Mouse (Mus musculus) heart, postnatal 0 days (tissue): Measurements from ENCODE around the gene Tpgs1. TPM values are rescaled to one million over a fixed set of nuclear protein-coding genes. Genes with fewer than 3 reads are reported as not detected.
"Not testable (repeated sequence)": the region's sequence is repeated elsewhere in the genome, so short reads cannot be mapped to it uniquely, and the experiment has no call there.

Source experiments
- ATAC-seq: fragments of 200-750 bp; cut with Nextera tagmentation; 2 replicates; pipeline ENCODE4 v1.8.0; 2017; ENCODE audit warnings: low read depth, moderate number of reproducible peaks, moderate library complexity; ENCODE audit not compliant: insufficient read depth
- DNase-seq: peaks from one replicate; pipeline ENCODE4 v3.0.0-alpha.2; 2016; ENCODE audit warnings: low spot score
- H3K27ac ChIP-seq: fragments of 300-500 bp; sonication (generic); 2 replicates; pipeline ENCODE4 v1.5.1; 2014; ENCODE audit warnings: low read depth, mild to moderate bottlenecking
- H3K27me3 ChIP-seq: fragments of 300-500 bp; sonication (generic); 2 replicates; pipeline ENCODE4 v1.6.1; 2014; ENCODE audit warnings: low read length, mixed read lengths; ENCODE audit not compliant: control insufficient read depth, insufficient read depth
- H3K36me3 ChIP-seq: fragments of 300-500 bp; sonication (generic); replicated peaks from 2 replicates; pipeline ENCODE4 v1.6.1; 2014; ENCODE audit warnings: low read length, mixed read lengths; ENCODE audit not compliant: control insufficient read depth, insufficient read depth
- H3K4me1 ChIP-seq: fragments of 300-500 bp; sonication (generic); 2 replicates; pipeline ENCODE4 v1.6.1; 2014; ENCODE audit warnings: antibody characterized with exemption; ENCODE audit not compliant: control insufficient read depth, insufficient read depth
- H3K4me2 ChIP-seq: fragments of 300-500 bp; sonication (generic); 2 replicates; pipeline ENCODE4 v1.6.1; 2014; ENCODE audit warnings: low read depth, mild to moderate bottlenecking, low read length, moderate library complexity
- H3K4me3 ChIP-seq: fragments of 300-500 bp; sonication (generic); 2 replicates; pipeline ENCODE4 v1.5.1; 2014; ENCODE audit warnings: low read depth, low read length
- H3K9ac ChIP-seq: fragments of 300-500 bp; sonication (generic); replicated peaks from 2 replicates; pipeline ENCODE4 v1.6.1; 2014; ENCODE audit warnings: low read depth, low read length, mixed read lengths
- H3K9me3 ChIP-seq: fragments of 300-500 bp; sonication (generic); replicated peaks from 2 replicates; pipeline ENCODE4 v1.6.1; 2016; ENCODE audit warnings: low read length; ENCODE audit not compliant: control insufficient read depth
- CTCF ChIP-seq: IDR thresholded peaks from 2 replicates; pipeline ENCODE4 v1.5.1; 2016; ENCODE audit warnings: antibody characterized with exemption, control low read depth, low read depth
- EP300 ChIP-seq: IDR thresholded peaks from 2 replicates; pipeline ENCODE4 v1.6.1; 2016; ENCODE audit warnings: antibody characterized with exemption, low read depth
- WGBS: fragments of 180-500 bp; shearing (Covaris S2); extraction: QIAGEN DNeasy Blood & Tissue Kit; methylation state at CpG from one replicate; pipeline ENCODE4 v1.1.7; 2014; 5-methylcytosine and 5-hydroxymethylcytosine counted together
- polyA plus RNA-seq: library from polyadenylated mRNA; unstranded; fragments of >200 nt; fragmentation: Nextera tagmentation; extraction: Ambion mirVana; gene quantifications from 2 replicates; pipeline ENCODE4 v1.2.1, GENCODE M21; 2015
- total RNA-seq: library from RNA; depleted of rRNA; stranded (reverse); fragments of >200 nt; gene quantifications from 2 replicates; pipeline ENCODE4 v1.2.3, GENCODE M21; 2014; ENCODE audit warnings: low replicate concordance

The Tpgs1 gene
- total and polyA plus RNA-seq, 2 experiments from 2014 or later = 19.7 to 43.6 TPM

DNA sequence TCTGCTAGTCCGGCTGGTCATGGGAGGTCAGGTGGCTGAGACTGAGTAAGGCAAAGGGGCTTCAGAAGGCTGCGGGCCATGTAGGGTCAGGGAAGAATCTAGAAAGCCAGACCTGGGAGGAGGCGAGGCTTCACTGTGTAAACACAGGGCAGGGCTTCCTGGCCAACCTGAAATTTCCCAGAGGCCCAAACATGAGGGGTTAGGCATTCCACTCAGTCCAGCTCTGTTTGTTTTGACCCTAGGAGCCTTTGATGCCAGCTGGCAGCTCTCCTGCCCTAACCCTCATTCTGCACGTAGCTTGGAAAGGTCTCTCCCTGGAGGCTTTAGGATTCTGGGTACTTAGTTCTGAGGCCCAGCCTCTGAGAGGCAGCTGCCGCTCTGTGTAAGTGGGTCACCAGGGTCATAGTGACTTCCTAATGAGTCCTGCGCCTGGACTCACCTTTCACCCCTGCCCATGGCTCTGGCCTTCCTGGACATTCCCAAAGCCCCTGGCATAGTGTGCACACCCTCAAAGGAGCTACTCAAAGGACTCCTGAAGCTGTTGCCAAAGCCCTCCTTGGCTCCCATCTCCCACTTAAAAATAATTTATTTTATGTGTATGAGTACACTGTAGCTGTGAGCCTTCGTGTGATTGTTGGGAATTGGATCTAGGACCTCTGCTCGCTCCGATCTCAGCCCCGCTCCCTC lies 32.4 kb downstream of the Tpgs1 start:
- peaks cover 39% of the 10 kb centered on the region for H3K4me1 ChIP-seq

DNA sequence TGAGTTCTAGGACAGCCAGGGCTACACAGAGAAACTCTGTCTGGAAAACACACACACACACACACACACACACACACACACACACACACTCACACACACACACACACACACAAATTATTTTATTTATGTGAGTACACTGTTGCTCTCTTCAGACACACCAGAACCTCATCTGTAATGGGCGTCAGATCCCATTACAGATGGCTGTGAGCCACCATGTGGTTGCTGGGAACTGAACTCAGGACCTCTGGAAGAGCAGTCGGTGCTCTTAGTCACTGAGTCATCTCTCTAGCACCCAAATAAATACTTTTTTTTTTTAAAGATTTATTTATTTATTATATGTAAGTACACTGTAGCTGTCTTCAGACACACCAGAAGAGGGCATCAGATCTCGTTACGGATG lies 33.8 kb downstream of the Tpgs1 start:
- not testable (repeated sequence) for H3K9me3 ChIP-seq, H3K36me3 ChIP-seq, H3K27me3 ChIP-seq, ATAC-seq, DNase-seq, H3K4me2 ChIP-seq, H3K9ac ChIP-seq, H3K4me3 ChIP-seq, H3K27ac ChIP-seq
- 86% methylated on average over 2 of the region's 4 CpGs for WGBS
- peaks cover 47% of the 10 kb centered on the region for H3K4me1 ChIP-seq

More for the DNA sequence above, 32.4 kb downstream of the Tpgs1 start:
- WGBS = 37% methylated on average over 10 of the region's 10 CpGs
- Histone ChIP-seq H3K9ac (peak overlapping the region; percentile 29; the same call in 1 of the 2 replicates), H3K27ac (peak overlapping the region; percentile 97), H3K4me3 (no peak overlapping the region), H3K9me3 (no peaks in the 10 kb centered on the region), H3K27me3 (no peaks in the 10 kb centered on the region), H3K4me2 (0 out of 2 replicates have a peak overlapping the region, but pooled peaks have one; percentile 15), H3K36me3 (no peaks in the 10 kb centered on the region)
- DNase-seq (peak; percentile 46), ATAC-seq (peak; percentile 21)
- TF ChIP-seq CTCF (no peak), EP300 (no peak)

DNA sequence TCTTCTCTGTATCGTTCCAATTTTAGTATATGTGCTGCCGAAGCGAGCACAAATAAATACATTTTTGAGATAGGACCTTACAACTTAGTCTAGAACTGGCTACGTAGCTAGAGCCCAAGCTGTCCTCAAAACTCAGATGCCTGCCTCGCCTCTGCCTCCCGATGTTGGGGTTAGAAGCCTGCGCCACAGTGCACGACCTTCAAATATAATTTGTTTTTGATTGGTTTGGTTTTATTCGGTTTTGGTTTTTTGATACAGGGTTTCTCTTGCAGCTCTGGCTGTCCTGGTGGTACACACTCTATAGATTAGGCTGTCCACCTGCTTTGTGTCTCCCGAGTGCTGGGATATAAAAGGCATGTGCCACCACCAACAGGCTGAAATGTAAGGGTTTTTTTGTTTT lies 34.4 kb downstream of the Tpgs1 start:
- ATAC-seq (no peak), DNase-seq (no peak)
- no peak for TF ChIP-seq CTCF
- no peak for TF ChIP-seq EP300
- 81% methylated on average over 10 of the region's 10 CpGs for WGBS
- Histone ChIP-seq H3K9ac (no peak overlapping the region), H3K27ac (peak overlapping the region; percentile 73), H3K4me1 (peaks cover 47% of the 10 kb centered on the region), H3K27me3 (no peaks in the 10 kb centered on the region), H3K36me3 (0 out of 2 replicates have a peak, but pooled peaks cover 3% of the 10 kb centered on the region), H3K4me2 (peak overlapping the region; percentile 59; the same call in 1 of the 2 replicates), H3K9me3 (no peaks in the 10 kb centered on the region), H3K4me3 (no peak overlapping the region; the same call in 1 of the 2 replicates)

DNA sequence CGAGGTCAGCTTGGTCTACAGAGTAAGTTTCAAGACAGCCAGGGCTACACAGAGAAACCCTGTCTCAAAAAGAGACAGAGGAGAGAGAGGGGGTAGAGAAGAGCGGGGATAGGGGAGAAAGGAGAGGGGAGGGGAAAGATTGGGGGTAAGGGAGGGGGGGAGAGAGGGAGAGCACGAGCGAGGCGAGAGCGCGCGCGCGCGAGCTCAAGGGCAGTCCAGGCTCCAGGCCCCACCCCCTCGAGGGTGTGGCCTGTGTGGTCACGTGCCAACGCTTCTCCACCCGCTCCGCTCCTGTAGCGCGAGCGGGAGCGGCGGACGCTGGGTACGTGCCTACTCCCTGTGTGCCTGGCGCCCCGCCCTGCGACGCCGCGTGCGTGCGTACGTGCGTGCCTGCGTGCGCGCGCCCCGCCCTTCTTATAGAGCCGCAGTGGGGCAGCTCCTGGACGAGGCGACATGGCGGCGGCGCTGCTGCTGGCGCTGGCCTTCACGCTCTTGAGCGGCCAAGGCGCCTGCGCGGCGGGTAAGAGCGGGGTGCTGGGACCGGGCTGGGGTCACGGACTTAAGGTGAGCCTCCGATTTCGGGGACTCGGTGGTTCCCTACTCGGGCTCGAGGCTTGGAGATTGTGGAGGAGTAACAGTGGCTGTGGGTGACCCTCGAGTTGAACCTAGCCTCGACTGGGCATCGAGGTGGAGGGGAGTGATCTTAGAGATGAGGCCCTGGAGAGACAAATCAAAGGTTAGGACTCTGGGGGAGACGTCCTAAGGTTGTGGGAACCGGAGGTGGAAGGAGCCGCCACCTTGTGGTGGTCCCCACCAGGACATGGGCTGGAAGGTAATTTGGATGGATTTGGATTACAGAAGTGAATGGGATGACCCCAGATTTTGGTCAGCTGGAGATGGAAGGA lies 35.1 kb downstream of the Tpgs1 start, which contains the start of gene Bsg:
Gene Bsg, plus strand, starts transcription at position 427 of the 905 bp plus-strand sequence.
- peak within 1 kb of the TSS; percentile 67 for H3K4me2 ChIP-seq
- ATAC-seq (peak; percentile 93), DNase-seq (peak; percentile 97)
- no peaks in the 10 kb centered on the region for H3K27me3 ChIP-seq
- peak within 1 kb of the TSS; percentile 79 for H3K4me3 ChIP-seq
- H3K9me3 ChIP-seq = no peaks in the 10 kb centered on the region
- TF ChIP-seq EP300 (peak; percentile 87; the same call in 1 of the 2 replicates), CTCF (peak; percentile 56)
- H3K27ac ChIP-seq = peak within 1 kb of the TSS; percentile 83
- H3K4me1 ChIP-seq = peaks cover 47% of the 10 kb centered on the region
- H3K9ac ChIP-seq = peak within 1 kb of the TSS; percentile 88
- H3K36me3 ChIP-seq = 0 out of 2 replicates have a peak, but pooled peaks cover 3% of the 10 kb centered on the region
- under 1% methylated on average over 49 of the region's 65 CpGs for WGBS

DNA sequence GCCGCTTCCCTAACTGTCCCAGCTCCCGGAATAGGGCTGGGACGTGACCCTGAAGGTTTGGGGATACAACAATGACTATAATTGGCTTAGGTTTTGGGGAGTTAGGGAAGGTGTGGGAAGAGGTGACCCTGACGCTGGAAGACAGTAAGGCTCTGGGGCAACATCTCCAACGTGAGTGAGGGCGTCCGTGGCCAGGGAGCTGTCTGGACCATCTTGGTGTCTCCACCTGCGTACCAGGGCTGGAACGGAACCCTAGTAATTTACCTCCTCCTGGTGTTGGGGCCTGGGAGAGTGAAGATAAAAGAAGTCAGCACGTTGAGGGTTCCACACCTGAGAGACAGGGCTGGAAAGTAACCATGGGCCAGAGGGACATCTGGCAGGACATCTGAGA lies 35.8 kb downstream of the Tpgs1 start:
- Histone ChIP-seq H3K4me3 (peak overlapping the region; percentile 79), H3K36me3 (peaks cover 8% of the 10 kb centered on the region), H3K27ac (peak overlapping the region; percentile 83), H3K9me3 (no peaks in the 10 kb centered on the region), H3K27me3 (no peaks in the 10 kb centered on the region), H3K9ac (peak overlapping the region; percentile 88), H3K4me2 (peak overlapping the region; percentile 67), H3K4me1 (peaks cover 53% of the 10 kb centered on the region)
- no peak for DNase-seq
- no peak for ATAC-seq
- TF ChIP-seq EP300 (no peak), CTCF (no peak)
- under 1% methylated on average over 10 of the region's 10 CpGs for WGBS
